Mouse (Mus musculus): ENCODE results near the gene Atp6v0d1. TPM values are rescaled to one million over a fixed set of nuclear protein-coding genes. Genes with fewer than 3 reads are reported as not detected.

Gene Atp6v0d1
- polyA plus RNA-seq (2014; fragmentation: Nextera tagmentation; extraction: Ambion mirVana), result 121 and 129 TPM in 2 replicates

DNA sequence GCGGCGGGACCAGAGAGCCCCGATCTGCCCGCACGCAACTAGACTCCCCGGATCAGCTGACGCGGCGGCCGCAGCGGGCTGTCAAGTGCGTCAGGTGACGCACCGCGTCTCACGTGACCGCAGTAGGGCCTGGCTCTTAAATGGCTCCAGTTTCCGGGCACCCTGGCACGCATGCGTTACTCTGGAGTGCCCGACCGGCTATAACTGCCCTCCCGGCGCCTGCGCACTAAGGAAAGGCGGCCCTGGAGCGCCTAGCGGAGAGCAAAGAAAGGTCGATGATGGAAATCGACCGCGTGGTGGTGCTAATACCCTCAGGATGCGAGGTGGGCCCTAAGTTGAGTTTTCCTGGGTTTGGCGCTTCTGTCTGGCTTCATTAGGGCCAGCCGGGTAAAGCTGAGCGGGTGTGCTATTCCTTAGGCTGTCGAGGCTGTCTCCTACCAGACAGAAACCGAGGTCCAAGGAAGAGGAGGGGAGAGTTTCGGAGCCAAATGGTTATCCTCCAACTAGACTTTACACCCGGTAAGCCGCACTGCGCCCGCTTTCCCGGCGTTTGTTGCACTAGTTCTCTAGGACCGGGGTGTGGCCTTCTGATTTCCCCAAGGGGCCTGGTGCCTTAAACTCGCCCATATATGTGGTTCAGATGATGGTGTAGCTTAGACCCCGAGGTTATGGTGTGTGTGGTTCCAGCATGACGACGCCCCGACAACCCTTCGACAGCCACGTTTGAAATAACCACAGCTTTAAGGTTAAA lies at the start of gene Atp6v0d1:
TSS of gene Atp6v0d1 (minus strand) at position 96 of the 751 bp plus-strand sequence.
- Histone ChIP-seq H3K4me2 (peak within 1 kb of the TSS; percentile 93), H3K4me1 (ENCODE audit: control insufficient read depth, insufficient read depth, low read length) (peaks cover 6% of the 10 kb centered on the region), H3K4me3 (ENCODE audit: low read depth, low read length) (peak within 1 kb of the TSS; percentile 80), H3K27me3 (ENCODE audit: control insufficient read depth, insufficient read depth, low read length) (no peaks in the 10 kb centered on the region), H3K9me3 (ENCODE audit: control insufficient read depth, low read length) (no peaks in the 10 kb centered on the region), H3K36me3 (ENCODE audit: control insufficient read depth, insufficient read depth, low read length) (no peaks in the 10 kb centered on the region), H3K9ac (ENCODE audit: low read length) (peak within 1 kb of the TSS; percentile 84), H3K27ac (ENCODE audit: low read depth, low read length) (peak within 1 kb of the TSS; percentile 46; the same call in 1 of the 2 replicates)
- DNase-seq (ENCODE audit: low spot score, missing footprints), result peak; percentile 99
- ATAC-seq (ENCODE audit: low FRiP score), result peak; percentile 99
- WGBS, result 4% methylated on average over 53 of the region's 53 CpGs

DNA sequence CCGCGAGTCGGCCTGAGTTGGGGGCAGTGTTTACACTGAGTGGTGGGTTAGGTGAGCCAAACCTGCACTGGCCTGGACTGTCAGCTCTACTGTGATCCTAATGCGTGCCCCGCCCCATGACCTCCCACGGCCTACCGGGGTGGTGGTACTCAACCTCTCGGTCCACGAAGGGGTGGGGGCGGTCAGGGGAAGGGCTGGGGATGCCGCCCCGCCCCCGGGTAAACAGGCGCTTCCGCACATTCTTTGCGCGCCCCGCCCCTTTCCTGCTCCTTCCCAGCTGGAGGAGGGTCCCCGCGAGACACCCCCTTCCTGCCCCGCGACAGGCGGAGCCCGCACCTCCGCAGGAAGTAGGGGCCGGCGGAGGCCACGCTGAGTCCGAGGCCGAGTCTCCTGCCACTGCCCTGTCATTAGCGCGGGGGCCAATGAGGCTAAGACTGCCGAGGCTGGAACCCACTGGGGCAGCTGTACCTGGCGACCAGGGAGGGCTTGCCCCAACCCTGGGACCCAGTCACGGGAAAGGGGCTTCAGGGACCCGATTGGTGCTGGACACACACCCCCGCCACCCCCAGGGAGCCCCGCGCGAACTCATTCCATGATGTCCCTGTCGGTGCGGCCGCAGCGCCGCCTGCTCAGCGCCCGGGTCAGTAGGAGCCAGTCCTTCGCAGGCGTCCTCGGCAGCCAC lies 48.1 kb upstream of the Atp6v0d1 start:
- Histone ChIP-seq H3K27ac (ENCODE audit: low read depth, low read length) (no peak overlapping the region), H3K27me3 (ENCODE audit: control insufficient read depth, insufficient read depth, low read length) (peaks cover 23% of the 10 kb centered on the region; the same call in 1 of the 2 replicates), H3K36me3 (ENCODE audit: control insufficient read depth, insufficient read depth, low read length) (peaks cover 11% of the 10 kb centered on the region), H3K4me3 (ENCODE audit: low read depth, low read length) (peak overlapping the region; percentile 39), H3K4me1 (ENCODE audit: control insufficient read depth, insufficient read depth, low read length) (peaks cover 9% of the 10 kb centered on the region), H3K9ac (ENCODE audit: low read length) (peak overlapping the region; percentile 58), H3K4me2 (peak overlapping the region; percentile 89), H3K9me3 (ENCODE audit: control insufficient read depth, low read length) (no peaks in the 10 kb centered on the region)
- DNase-seq (ENCODE audit: low spot score, missing footprints), result peak; percentile 92
- peak; percentile 71 for ATAC-seq (ENCODE audit: low FRiP score)
- under 1% methylated on average over 50 of the region's 50 CpGs for WGBS

DNA sequence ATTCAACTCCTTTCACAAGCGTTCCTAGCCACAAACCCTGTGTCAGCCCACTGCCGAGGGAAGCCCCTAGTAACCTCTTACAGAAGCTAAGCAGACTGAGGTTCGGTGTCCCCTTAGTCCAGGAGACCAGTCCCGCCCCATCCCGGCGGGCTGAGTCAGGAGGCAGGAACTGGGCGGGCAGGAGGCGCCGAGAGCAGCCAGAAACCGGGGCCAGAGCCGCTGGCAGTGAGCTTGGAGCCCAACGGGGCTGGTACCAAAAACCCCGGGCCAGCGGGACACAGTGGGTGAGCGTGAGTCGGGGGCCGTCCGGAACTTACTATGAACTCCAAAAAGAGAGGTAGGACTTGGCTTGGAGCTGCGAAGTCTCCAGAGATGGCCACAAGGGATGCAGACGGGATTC lies 47.2 kb upstream of the Atp6v0d1 start:
- Histone ChIP-seq H3K36me3 (ENCODE audit: control insufficient read depth, insufficient read depth, low read length) (peaks cover 9% of the 10 kb centered on the region), H3K27ac (ENCODE audit: low read depth, low read length) (no peak overlapping the region), H3K4me3 (ENCODE audit: low read depth, low read length) (0 out of 2 replicates have a peak overlapping the region, but pooled peaks have one; percentile 8), H3K27me3 (ENCODE audit: control insufficient read depth, insufficient read depth, low read length) (peaks cover 23% of the 10 kb centered on the region; the same call in 1 of the 2 replicates), H3K4me1 (ENCODE audit: control insufficient read depth, insufficient read depth, low read length) (peaks cover 9% of the 10 kb centered on the region), H3K4me2 (no peak overlapping the region), H3K9me3 (ENCODE audit: control insufficient read depth, low read length) (no peaks in the 10 kb centered on the region), H3K9ac (ENCODE audit: low read length) (no peak overlapping the region)
- ATAC-seq (ENCODE audit: low FRiP score) (no peak), DNase-seq (ENCODE audit: low spot score, missing footprints) (peak; percentile 87)
- 4% methylated on average over 20 of the region's 20 CpGs for WGBS

DNA sequence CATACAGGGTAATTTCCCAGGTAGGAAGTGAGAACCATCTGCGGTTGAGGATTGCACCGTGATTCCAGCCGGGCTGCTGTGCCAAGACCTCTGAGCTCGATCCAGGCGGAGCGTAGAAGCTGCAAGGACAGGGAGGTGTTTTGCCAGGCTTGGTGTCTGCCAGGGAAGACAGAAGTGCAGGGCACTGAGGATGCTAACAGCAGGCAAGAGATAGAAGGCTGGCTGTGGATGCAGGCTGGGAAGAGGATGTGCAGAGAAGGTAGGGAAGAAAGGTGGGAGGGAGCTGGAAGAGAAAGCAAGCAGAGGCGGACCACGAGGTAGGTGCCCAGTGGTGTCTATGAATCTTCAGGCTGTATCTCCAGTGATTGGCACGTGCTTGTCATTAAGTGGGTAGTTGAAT lies 46.0 kb upstream of the Atp6v0d1 start:
- WGBS, result 87% methylated on average over 9 of the region's 9 CpGs

DNA sequence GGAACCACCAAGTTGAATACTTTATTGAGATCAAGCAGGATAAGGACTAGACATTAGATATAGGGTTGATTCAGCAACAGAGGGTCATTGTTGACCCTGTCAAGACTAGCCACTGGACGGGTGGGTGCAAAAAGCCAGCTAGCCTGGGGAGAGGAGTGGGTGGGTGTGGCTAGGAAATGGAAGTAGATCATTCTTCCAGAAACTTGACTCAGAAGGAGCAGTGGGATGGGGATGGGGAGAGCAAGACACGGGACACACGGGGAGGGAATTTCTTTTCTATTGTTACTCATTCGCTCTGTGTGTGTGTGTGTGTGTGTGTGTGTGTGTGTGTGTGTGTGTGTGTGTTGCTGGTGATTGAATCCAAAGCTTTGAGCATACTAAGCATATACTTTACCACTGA lies 43.9 kb upstream of the Atp6v0d1 start:
- no peaks in the 10 kb centered on the region for H3K36me3 ChIP-seq (ENCODE audit: control insufficient read depth, insufficient read depth, low read length)
- H3K9ac ChIP-seq (ENCODE audit: low read length), result no peak overlapping the region
- H3K4me2 ChIP-seq, result no peak overlapping the region
- 83% methylated on average over 4 of the region's 4 CpGs for WGBS
- DNase-seq (ENCODE audit: low spot score, missing footprints) (no peak), ATAC-seq (ENCODE audit: low FRiP score) (no peak)
- H3K27me3 ChIP-seq (ENCODE audit: control insufficient read depth, insufficient read depth, low read length), result peaks cover 22% of the 10 kb centered on the region; the same call in 1 of the 2 replicates
- no peak overlapping the region for H3K27ac ChIP-seq (ENCODE audit: low read depth, low read length)
- H3K4me3 ChIP-seq (ENCODE audit: low read depth, low read length), result no peak overlapping the region
- peaks cover 21% of the 10 kb centered on the region for H3K4me1 ChIP-seq (ENCODE audit: control insufficient read depth, insufficient read depth, low read length)
- no peaks in the 10 kb centered on the region for H3K9me3 ChIP-seq (ENCODE audit: control insufficient read depth, low read length)

More for the DNA sequence above, 46.0 kb upstream of the Atp6v0d1 start:
- Histone ChIP-seq H3K27ac (ENCODE audit: low read depth, low read length) (no peak overlapping the region), H3K27me3 (ENCODE audit: control insufficient read depth, insufficient read depth, low read length) (peaks cover 23% of the 10 kb centered on the region; the same call in 1 of the 2 replicates), H3K4me3 (ENCODE audit: low read depth, low read length) (no peak overlapping the region), H3K4me1 (ENCODE audit: control insufficient read depth, insufficient read depth, low read length) (peaks cover 14% of the 10 kb centered on the region), H3K9ac (ENCODE audit: low read length) (no peak overlapping the region), H3K36me3 (ENCODE audit: control insufficient read depth, insufficient read depth, low read length) (peaks cover 4% of the 10 kb centered on the region; the same call in 1 of the 2 replicates), H3K4me2 (no peak overlapping the region), H3K9me3 (ENCODE audit: control insufficient read depth, low read length) (no peaks in the 10 kb centered on the region)
- no peak for ATAC-seq (ENCODE audit: low FRiP score)
- DNase-seq (ENCODE audit: low spot score, missing footprints), result no peak

DNA sequence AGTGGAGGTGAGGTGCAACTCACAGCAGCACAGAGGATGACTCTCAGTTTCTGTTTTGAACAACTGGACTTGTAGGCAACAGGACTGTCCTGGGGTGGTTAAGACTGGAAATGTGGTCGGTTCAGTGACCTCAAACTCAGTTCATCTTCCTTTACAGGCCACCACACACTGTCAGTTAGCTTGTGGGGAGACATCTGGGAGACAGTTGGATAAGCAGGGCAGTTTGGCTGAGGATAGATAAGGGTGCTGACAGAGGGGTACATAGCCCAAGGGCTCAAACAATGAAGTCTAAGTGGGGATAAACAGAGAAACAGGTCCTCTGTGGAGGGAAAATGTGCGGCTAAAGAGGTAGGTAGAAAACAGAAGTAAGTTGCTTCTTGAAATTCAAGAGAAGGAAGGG lies 43.5 kb upstream of the Atp6v0d1 start:
- H3K4me1 ChIP-seq (ENCODE audit: control insufficient read depth, insufficient read depth, low read length), result peaks cover 20% of the 10 kb centered on the region
- no peak overlapping the region for H3K27ac ChIP-seq (ENCODE audit: low read depth, low read length)
- 80% methylated on average over 2 of the region's 2 CpGs for WGBS
- H3K9me3 ChIP-seq (ENCODE audit: control insufficient read depth, low read length), result no peaks in the 10 kb centered on the region
- no peak for ATAC-seq (ENCODE audit: low FRiP score)
- H3K27me3 ChIP-seq (ENCODE audit: control insufficient read depth, insufficient read depth, low read length), result peaks cover 21% of the 10 kb centered on the region; the same call in 1 of the 2 replicates
- no peak overlapping the region for H3K9ac ChIP-seq (ENCODE audit: low read length)
- no peak overlapping the region for H3K4me2 ChIP-seq
- H3K4me3 ChIP-seq (ENCODE audit: low read depth, low read length), result no peak overlapping the region
- no peaks in the 10 kb centered on the region for H3K36me3 ChIP-seq (ENCODE audit: control insufficient read depth, insufficient read depth, low read length)
- no peak for DNase-seq (ENCODE audit: low spot score, missing footprints)

DNA sequence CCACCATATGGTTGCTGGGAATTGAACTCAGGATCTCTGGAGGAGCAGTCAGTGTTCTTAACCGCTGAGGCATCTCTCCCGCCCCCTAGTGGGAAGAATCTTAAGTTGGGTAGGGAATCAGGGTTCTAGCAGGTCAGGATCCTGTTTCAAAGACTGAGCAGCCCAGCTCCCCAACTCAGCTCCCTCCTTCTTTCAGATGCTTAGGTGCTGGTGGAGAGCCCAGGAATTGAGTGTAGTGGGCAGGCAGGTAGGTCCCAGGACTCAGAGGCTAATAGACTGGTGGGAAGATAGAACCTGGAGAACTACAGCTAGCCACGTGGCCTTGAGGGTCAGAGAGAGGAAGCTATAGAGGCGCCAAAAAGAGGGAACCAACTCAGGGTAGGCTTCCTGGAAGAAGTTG lies 41.8 kb upstream of the Atp6v0d1 start:
- H3K4me1 ChIP-seq (ENCODE audit: control insufficient read depth, insufficient read depth, low read length), result peaks cover 11% of the 10 kb centered on the region
- no peak for ATAC-seq (ENCODE audit: low FRiP score)
- H3K9ac ChIP-seq (ENCODE audit: low read length), result no peak overlapping the region
- H3K27me3 ChIP-seq (ENCODE audit: control insufficient read depth, insufficient read depth, low read length), result peaks cover 12% of the 10 kb centered on the region; the same call in 1 of the 2 replicates
- 26% methylated on average over 4 of the region's 4 CpGs for WGBS
- H3K36me3 ChIP-seq (ENCODE audit: control insufficient read depth, insufficient read depth, low read length), result no peaks in the 10 kb centered on the region
- no peak for DNase-seq (ENCODE audit: low spot score, missing footprints)
- no peaks in the 10 kb centered on the region for H3K9me3 ChIP-seq (ENCODE audit: control insufficient read depth, low read length)
- H3K4me3 ChIP-seq (ENCODE audit: low read depth, low read length), result no peak overlapping the region
- H3K4me2 ChIP-seq, result no peak overlapping the region
- H3K27ac ChIP-seq (ENCODE audit: low read depth, low read length), result no peak overlapping the region

DNA sequence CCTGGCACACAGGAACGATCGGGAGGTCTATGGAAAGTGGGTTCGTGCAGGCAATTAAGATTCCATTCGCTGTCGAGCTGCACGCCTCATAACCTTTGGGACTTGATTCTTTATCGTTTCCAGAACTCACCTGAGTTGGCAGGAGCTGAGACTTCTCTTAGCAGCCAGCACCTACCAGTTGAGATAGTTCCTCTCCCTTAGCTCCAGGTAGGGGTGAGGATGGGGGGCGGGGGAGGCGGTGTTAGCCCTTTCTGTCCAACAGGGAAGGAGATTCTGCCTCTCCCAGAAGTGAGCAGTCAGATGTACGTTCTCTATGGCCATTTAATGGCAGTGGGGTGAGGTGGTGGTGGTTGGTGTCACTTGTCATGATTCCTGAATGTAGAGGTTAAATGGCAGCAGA lies 41.2 kb upstream of the Atp6v0d1 start:
- no peak for DNase-seq (ENCODE audit: low spot score, missing footprints)
- Histone ChIP-seq H3K4me2 (peak overlapping the region; percentile 88), H3K9ac (ENCODE audit: low read length) (no peak overlapping the region), H3K27me3 (ENCODE audit: control insufficient read depth, insufficient read depth, low read length) (peaks cover 6% of the 10 kb centered on the region; the same call in 1 of the 2 replicates), H3K36me3 (ENCODE audit: control insufficient read depth, insufficient read depth, low read length) (no peaks in the 10 kb centered on the region), H3K27ac (ENCODE audit: low read depth, low read length) (no peak overlapping the region), H3K4me1 (ENCODE audit: control insufficient read depth, insufficient read depth, low read length) (peaks cover 11% of the 10 kb centered on the region), H3K9me3 (ENCODE audit: control insufficient read depth, low read length) (no peaks in the 10 kb centered on the region), H3K4me3 (ENCODE audit: low read depth, low read length) (peak overlapping the region; percentile 77)
- 6% methylated on average over 10 of the region's 10 CpGs for WGBS
- no peak for ATAC-seq (ENCODE audit: low FRiP score)
